Mouse (Mus musculus) embryonic fibroblast, embryonic 13.5 days (primary cell): ENCODE measurements at regions not wholly inside any gene's neighbourhood (a gene's known extent, or its start where the extent isn't known, plus 50 kb on each side); places are given as distances from the start of the nearest gene placed in this dataset.

Source experiments
- CTCF ChIP-seq: IDR thresholded peaks from 2 replicates; pipeline ENCODE4 v1.5.1; 2011; ENCODE audit warnings: mild to moderate bottlenecking, control low read depth, low read length, moderate library complexity, borderline replicate concordance; ENCODE audit not compliant: insufficient read depth
- POLR2A ChIP-seq: IDR thresholded peaks from 2 replicates; pipeline ENCODE4 v1.6.1; 2011; ENCODE audit warnings: low read depth, mild to moderate bottlenecking, control low read depth, low read length, moderate library complexity

GRCm38 (mm10) chr14:101381943-101382342 is 181.8 kb upstream of the Prr30 start:
- TF ChIP-seq CTCF = no peak
- no peak for TF ChIP-seq POLR2A
